Mouse (Mus musculus) heart, postnatal 14 days (tissue): Measurements from ENCODE around the gene Plac1. TPM values are rescaled to one million over a fixed set of nuclear protein-coding genes. Genes with fewer than 3 reads are reported as not detected.

Experiments used
- DNase-seq, 2 experiments: peaks; one replicate each; pipeline ENCODE4 v3.0.0; 2021 to 2022
- intact Hi-C: fragments of 180-260 bp; cut with DNase I; formaldehyde crosslinking; loops from one replicate; pipeline ENCODE4 v1.15.1; 2025
- microRNA-seq, 2 experiments: library from miRNA; unstranded; fragments of <30 nt; microRNA quantifications; one replicate each; pipeline ENCODE4 v1.2.0; 2021 to 2022
- total RNA-seq, 2 experiments: library from RNA; stranded (reverse); gene quantifications; 2 replicates each; pipeline ENCODE4 v1.2.3; 2021

Plac1 gene
- total RNA-seq, 2 experiments from 2014 or later: not detected

DNA sequence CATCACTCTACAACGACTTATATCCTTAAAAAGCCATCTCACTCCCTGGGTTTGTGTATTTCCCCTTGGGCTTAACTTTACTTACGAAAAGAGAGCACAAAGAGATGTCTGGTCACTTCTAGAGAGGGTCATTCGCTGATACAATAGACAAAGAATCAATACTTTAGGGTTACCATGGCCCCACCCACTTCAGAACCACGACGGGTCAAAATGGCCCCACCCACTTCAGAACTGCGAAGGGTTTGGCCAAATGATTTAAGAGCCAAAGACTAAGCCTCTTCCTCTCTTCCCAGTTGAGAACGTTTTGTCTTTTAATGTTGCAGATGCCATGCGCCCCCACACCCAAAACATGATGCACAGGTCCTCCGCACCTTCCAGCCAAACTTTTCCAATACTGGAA lies 184.1 kb downstream of the Plac1 start:
- DNase-seq: peak in 1 of 2 experiments; percentile 22
- intact Hi-C loops: loop anchor here (5.0 kb wide), 3 partner anchors 33 to 157 kb away; no protein-coding TSS in a partner anchor

DNA sequence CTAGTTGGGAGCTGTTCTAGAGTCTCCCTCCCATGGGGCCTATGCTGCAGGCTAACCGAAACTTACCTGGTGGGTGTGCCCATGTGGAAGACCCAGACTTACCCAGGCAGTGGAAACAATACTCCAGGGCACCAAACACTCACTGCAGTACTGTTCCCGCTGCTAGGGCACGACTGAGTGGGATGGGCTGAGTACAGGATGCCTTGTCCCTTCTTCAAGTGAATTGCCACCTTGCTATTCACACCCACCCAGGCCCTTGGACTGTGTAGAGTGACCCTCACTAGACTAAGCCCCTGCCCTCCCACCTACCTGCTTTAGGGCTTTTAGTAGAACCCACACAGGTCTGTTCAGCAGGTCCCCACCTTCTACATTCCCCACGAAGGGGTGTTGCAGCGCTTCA lies 186.0 kb downstream of the Plac1 start:
- intact Hi-C loops: no loop called here
- DNase-seq: no peak

DNA sequence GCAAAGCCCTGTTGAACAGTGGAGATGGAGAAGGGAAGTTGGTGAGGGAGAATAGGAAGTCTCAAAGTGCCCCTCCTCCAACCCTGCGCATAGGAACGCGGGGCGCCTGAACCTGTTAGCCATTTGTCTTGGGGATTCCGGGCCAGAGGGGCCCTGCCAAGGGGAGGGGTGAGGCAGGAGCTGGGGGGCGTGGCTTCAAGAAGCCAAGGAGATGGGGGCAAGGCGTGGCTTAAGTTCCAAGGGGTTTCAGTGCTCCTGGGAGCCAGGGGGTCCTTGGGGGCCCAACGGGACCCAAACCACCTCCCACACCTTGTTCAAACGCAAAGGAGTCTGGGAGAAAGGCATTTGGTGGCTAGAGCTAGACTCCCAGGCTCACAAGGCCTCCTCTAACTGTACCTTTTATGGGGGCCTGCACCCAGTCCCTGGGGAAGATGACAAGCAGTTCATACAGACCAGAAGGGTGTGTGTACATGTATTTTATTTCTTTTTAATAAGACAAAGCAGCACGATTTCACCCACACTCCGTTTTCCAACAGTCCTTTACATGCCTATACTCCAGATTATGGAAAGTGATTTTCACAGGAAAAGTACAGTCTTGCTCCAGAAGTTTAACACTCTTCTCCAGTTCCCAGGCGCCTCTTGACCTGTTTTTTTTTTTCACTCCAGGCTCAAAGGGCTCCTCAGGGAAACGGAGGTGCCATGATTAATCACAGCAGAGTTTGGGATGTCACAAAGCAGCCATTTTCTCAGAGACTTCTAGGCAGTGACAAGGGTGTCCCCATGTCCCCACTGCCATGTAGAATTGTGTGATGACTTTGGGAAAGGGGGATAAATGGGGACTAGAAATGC lies 187.0 kb downstream of the Plac1 start:
- DNase-seq: peak; percentile 32 to 63
- intact Hi-C loops: no loop called here

DNA sequence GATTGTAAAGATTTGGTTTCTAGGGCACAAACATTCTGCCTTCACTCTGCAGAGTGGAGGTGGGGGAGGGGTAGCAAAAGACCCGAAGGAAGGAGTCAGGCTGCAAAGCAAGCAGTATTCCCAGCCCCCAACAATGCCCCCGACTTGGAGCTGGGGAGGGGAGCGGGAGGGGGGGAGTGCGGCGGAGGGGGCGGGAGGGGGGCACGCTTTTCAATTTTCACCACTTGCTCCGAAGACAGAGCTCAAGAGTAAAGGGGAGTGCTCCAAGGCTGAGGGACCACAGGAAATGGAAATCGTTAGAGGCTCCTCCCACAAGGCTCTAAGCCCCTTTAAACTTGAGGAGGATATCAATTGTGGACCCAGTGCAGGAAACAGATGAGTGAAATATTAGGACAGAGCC lies 189.6 kb downstream of the Plac1 start:
- no peak for DNase-seq
- intact Hi-C loops: no loop called here

DNA sequence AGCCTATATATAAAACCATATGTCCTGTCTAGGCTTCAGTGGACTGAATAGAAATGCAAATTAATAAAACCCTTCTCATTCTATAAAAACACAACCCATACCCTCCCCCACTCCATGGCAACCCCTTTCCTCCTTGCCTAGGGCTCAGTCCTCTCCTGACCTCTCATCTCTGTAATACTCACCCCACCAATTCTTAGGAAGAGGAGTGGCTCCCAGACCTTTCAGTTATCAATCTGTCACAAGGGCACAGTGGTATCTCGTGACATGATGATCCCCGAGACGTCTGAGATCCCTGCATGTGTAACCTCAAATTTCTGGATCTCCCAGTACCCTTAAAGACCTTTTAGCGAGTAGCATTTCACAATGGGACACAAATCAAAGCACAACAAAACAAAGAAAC lies 190.7 kb downstream of the Plac1 start:
- DNase-seq: no peak
- intact Hi-C loops: no loop called here

DNA sequence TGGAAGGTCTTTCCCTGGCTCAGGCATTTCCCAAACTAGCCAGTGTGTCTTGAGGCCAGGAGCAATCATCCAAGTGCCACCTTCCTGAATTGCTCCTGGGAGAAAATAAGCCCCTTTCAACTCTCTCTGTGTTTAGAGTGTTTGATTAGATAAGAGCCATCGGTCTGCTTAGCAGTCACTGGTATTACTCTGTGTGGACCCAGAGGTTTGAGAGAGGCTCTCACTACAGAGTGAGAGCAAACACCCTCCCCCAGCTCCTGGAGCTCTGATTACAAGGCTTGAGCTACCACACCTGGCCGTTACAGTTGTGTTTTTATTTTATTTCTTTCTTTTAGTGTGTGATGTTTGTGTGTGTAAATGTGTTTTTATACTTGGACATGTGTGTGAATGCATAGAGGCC lies 193.0 kb downstream of the Plac1 start:
- no peak for DNase-seq
- intact Hi-C loops: no loop called here

DNA sequence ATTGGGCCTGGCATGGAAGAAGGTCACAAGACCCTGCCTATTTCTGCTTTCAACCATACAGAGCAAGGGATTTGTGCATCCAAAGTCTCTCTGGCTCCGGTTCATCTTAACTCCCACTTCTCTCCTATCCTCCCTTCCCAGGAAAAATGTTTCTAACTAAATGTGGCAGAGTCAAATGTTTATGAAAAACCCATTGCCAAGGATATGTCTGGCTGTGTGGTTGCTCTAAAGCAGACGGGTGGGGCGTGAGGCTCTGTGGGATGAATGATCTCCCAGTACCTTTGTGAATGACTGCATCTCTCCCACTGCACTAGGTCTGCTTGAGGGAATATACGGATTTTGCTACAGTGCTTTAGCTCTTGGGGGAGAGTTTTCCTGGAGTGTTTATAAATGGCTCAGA lies 193.9 kb downstream of the Plac1 start:
- no peak for DNase-seq
- intact Hi-C loops: no loop called here

DNA sequence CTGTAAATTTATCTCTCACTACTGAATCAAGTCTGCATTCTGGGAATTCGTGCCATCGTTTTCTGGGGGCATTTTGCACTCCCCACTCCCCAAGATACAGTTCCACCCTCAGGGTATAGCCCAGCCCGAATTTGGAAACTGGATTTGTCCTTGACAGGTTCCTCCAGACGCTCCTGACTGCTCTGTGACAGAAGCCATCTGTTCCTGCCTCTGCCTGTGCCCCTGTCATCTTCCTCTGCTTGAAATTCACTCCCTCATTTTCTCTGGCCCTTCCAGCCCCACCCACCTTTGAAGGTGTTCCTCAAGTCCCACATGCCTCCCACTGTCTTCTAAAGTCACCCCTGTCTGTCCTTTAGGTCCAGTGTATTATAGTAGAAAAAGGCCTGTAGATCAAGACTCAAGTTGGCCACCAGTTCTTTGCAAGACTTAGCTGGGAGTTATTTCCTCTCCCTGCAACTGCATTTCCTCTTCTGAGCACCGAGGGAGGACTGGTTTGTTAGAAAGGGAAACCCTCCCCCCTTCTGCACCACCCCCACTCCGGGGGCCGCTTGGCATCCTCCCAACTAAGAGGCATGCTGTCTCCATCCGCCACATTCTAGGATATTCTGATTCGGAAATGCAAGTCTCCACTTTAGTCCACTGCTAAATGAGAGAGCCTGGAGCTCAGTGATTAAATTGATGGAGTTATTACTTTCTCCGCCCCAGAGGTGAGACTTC lies 194.6 kb downstream of the Plac1 start:
- peak; percentile 48 to 53 for DNase-seq
- intact Hi-C loops: no loop called here

DNA sequence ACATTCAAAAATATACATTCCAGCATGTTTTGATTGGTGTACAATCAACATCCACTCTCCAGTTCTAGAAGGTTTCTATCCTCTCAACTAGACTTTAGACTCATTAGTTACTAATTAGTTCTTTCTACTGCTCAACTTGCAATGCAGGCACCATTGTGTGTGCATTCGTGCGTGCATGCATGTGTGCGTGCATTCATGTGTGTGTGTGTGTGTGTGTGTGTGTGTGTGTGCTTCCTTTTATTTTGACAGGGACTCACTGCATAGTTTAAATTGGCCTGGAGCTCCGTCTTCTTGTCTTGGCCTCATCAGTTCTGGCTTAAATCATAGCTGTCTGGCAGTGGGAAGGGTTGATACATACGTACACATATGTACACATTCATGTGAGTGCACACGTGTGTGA lies 198.9 kb downstream of the Plac1 start:
- no peak for DNase-seq
- intact Hi-C loops: no loop called here

DNA sequence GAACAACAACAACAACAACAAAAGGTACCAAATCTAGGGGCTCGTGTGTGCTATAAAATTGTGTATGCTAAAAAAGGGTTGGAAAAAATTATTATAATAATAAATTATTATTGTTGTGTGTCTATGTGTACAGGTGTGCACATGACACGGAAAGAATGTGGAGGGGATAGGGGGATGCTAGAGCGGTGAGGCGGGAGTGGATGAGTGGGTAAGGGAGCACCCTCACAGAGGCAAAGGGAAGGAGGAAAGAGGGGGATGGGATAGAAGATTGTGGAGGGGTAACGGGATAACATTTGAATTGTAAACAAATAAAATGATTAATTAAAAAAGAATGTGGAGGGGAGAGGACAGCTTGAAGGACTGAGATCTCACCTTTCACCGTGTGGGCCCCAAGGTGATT lies 199.8 kb downstream of the Plac1 start:
- DNase-seq: no peak

DNA sequence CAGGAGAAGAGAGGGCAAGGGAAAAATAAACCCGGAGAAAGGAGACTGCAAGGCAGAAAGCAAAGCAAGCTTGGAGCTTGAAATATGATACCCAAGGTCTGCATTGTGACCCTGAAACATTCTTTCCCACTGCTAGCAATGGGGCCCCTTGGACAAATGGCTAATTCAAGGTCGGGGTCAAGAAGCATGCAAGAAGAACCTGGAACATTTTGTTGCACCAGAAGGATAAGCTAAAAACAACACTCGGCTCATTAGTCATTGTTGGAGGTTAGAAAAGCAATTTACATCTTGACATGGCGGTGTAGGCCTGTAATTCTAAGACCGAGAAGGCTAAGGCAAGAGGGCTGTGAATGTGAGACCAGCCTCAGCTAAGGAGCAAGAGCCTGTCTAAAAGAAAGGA lies 200.3 kb downstream of the Plac1 start:
- DNase-seq: no peak
- intact Hi-C loops: no loop called here

More for the DNA sequence above, 199.8 kb downstream of the Plac1 start:
- intact Hi-C loops: no loop called here

DNA sequence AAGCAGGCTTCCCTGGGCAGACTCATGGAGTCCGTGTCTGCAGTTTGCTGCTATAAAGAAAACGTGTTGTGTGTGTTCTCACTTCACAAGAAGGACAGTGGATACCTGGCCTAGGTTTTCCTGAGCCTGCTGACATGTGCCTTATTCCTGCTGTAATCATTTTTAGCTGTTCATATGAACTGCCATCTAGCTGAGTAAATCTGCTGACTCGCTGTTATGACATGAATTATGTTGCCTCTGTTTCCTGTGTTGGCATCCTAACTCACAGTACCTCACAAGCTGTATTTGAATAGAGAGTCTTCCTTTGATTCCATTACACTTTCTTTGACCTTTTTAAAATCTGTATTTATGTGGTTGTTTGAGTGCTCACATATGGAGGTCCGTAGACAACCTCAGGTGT lies 201.7 kb downstream of the Plac1 start:
- intact Hi-C loops: no loop called here
- no peak for DNase-seq

DNA sequence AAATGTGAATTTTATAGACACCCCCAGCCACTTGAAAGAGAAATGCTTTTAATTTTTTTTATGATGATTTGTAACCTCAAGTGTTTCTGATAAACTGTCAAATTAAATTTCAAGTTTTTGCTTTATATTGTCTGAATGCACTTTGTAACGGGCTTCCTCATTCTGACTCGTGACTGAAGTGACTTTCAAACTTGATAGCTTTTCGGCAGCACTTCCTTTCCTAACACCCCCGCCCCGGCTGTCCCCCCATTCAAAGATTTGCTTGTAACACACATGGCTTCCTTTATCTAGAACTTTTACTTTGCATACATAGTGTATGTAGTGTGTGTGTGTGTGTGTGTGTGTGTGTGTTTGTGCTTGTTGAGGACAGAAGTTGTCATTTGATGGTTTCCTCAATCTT lies 210.4 kb downstream of the Plac1 start:
- no peak for DNase-seq
- intact Hi-C loops: loop anchor here (5.0 kb wide), 1 partner anchor 223 kb away; no protein-coding TSS in a partner anchor

DNA sequence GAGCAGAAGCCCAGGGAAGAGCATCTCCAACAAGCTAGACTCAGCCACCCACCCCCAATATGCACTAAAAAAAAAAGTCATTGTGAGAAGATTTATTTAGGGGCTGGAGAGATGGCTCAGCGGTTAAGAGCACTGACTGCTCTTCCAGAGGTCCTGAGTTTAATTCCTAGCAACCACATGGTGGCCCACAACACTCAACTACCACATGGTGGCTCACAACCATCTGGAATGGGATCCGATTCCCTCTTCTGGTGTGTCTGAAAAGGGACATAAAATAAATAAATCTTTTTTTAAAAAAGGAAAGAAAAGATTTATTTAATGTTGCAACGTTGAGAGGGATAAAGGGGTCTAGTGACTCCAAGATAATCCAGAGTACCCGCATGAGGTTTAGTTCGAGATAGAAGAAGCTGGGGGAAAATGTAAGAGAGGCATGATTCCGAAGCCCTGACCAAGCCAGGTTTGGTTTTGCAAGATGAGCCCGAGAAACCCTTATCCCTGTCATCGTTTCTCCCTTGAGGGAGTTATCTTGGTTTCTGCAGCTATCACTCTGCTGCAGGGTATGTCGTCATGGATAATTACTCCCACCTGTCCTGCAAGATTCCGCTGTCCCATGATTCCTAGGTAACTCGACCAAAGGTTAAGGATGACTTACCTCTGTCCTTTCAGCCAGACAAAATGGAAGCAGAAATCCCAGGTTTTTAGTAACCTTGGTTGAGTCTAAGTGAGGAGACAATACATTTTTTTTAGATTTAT lies 214.3 kb downstream of the Plac1 start:
- intact Hi-C loops: loop anchor here (5.0 kb wide), 1 partner anchor 227 kb away; no protein-coding TSS in a partner anchor

DNA sequence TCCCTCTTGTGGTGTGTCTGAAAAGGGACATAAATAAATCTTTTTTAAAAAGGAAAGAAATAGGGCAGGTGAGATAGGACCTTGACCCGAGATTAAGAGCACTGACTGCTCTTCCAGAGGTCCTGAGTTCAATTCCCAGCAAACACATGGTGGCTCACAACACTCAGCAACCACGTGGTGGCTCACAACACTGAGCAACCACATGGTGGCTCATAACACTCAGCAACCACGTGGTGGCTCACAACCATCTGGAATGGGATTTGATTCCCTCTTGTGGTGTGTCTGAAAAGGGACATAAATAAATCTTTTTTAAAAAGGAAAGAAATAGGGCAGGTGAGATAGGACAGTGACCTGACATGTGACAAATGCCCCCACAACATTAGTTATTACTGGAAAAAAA lies 215.6 kb downstream of the Plac1 start:
- peak; percentile 2 to 13 for DNase-seq
- intact Hi-C loops: loop anchor here (1.0 to 5.0 kb wide), 2 partner anchors 33 to 209 kb away; no protein-coding TSS in a partner anchor

More for the DNA sequence above, 214.3 kb downstream of the Plac1 start:
- DNase-seq: peak in 1 of 2 experiments; percentile 11

DNA sequence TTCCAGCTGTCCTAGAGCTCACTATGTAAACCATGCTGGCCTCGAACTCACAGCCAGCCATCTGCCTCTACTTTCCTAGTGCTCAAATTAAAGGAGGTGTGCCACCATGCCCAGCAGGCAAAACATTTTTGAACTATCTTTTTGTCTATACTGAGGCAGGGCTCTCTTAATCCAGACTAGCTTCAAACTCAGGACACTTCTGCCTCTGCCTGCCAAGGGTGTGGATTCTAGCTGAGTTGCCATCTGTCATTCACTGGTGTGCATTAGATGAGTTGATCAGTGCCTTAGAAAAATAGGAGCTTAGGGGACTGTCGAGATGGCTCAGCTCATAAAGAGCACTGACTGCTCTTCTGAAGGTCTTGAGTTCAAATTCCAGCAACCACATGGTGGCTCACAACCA lies 216.9 kb downstream of the Plac1 start:
- DNase-seq: no peak
- intact Hi-C loops: loop anchor here (5.0 kb wide), 1 partner anchor 34 kb away; no protein-coding TSS in a partner anchor

Small RNA genes lying within 50 kb of the gene (microRNA-seq; reads per million reads assigned to microRNA genes)
- gene Mir322: 938 to 10,585 reads per million in 2 experiments
- gene Mir351: 391 to 4,866 reads per million in 2 experiments
- gene Mir450-1: 0.12 to 7.0 reads per million in 2 experiments
- gene Mir450-2: 1.7 to 15.1 reads per million in 2 experiments
- gene Mir450b: 5.6 to 212 reads per million in 2 experiments
- 18.5 to 339 reads per million in 2 experiments for gene Mir503
- 61.0 to 1,416 reads per million in 2 experiments for gene Mir542

Other genes with a start within 250 kb of the Plac1 start
- 1 to 10 TPM; 4.0 to 5.3 TPM for gene Fam122b, start 29.7 kb upstream of the Plac1 start, total RNA-seq
- gene Fam122c, start 33.3 kb upstream of the Plac1 start, total RNA-seq: not detected
- gene Mospd1, start 130.4 kb upstream of the Plac1 start, total RNA-seq: 10 to 100 TPM; 33.3 to 33.5 TPM
- gene Etd, start 194.8 kb upstream of the Plac1 start, total RNA-seq: not detected